Mouse (Mus musculus): ENCODE data around the gene 1700010B08Rik.

DNA sequence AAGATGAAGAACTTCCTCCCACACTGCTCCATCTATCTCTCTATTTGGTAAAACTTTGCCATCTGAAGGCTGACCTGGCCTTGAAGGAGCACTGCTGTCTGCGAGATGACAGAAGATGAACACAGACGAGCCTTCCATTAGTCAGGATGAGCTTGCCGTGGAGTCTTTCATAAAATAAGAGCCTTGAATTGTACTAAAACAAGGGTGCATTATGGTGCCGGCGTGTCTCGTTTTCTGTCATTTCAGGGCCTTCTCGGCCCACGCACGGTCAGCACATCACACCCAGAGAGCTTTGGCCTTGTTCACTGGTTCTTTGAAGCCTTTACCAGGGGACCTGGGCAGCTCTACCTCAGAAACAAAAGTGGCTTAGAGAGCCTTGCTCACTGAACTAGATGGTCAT lies 23.5 kb downstream of the 1700010B08Rik start:
- no peak for TF ChIP-seq CTCF (IDR thresholded peaks at IDR 0.05)
- no peak for TF ChIP-seq POLR2A (IDR thresholded peaks at IDR 0.05; ENCODE audit: insufficient read depth, low read depth, low read length)

Data from heart, adult 2 months (tissue).